Mouse (Mus musculus) erythroblast, embryonic 14.5 days (primary cell): ENCODE results near the gene Ciao2a.

ENCODE experiments used
- GATA1 ChIP-seq: IDR thresholded peaks from 2 replicates; pipeline ENCODE4 v1.6.1; 2012; ENCODE audit warnings: low read length, inconsistent platforms, mixed read lengths
- TAL1 ChIP-seq: IDR thresholded peaks from 3 replicates; pipeline ENCODE4 v1.6.1; 2012; ENCODE audit warnings: low read length, inconsistent platforms, mixed read lengths

DNA sequence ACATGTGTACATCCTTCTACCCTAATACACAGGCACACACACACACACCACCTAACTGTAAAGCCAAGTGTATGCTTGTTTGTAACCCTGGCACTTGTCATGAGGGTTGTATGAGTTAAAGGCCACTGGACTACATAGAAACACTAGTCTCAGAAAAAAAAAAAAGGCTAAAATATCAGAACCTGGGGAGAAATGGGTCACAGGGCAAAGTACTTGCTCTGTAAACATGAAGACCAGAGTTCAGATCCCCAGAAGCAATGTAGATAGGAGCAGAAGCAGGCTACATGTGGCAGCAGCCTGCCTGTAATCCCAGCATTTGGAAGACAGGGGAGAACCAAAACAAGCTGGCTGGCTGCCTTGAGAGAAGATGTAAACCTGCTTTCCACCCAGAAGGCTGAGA is 19.7 kb downstream of the Ciao2a start:
- TF ChIP-seq GATA1, result no peak
- no peak for TF ChIP-seq TAL1
